Mouse (Mus musculus): ENCODE results near the gene Fam228a.

DNA sequence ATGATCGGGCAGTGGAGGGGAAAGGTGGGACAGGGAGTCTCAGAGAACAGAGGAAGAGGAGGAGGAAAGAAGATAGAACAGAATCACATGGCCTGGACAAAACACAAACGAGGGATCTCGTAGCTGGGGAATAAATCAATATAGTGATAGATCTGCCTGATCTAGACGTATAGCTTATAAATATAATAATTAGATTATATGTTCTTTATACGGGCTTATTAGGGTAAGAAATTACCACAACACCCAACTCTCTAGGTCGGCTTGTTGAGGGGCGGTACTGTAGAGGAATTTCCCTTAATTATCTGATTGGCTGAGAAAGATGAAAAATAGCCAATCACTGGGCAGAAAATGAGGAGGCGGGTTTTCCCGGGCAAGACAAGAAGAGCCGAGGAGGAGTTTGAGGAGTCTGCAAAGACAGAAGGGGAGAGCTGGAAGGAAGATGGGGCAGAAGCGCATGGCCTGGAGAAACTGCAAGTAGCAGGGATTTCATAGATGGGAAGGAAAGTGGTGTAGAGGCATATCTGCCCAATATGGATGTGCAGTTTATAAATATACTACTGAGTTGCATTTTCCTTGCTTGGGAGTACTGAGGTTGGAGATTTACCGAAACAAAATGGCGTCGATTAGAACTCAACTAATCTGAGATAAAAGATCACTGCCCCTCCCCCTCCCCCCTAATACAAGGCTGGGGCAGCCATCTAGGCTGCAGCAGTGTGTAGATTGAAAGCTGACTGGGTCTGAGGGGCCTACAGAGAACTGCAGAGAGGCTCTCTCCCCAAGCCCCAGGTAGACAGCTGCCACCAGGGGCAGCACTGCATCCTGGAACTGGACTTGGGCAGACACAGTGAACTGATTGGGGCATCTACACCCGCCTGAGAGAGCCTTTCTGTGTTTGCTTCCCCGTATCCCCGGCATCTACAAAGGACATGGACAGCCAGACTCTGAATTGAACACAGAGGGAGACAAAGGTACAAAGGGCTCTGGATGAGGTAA, 18.2 kb downstream of the Fam228a start:
- no peak for TF ChIP-seq CTCF (IDR thresholded peaks at IDR 0.05; ENCODE audit: insufficient read depth, low read length)
- TF ChIP-seq POLR2A (IDR thresholded peaks at IDR 0.05; ENCODE audit: borderline replicate concordance, extremely low read depth, low read depth, low read length), result no peak
